Mouse (Mus musculus) thymus, postnatal 25 days (tissue): ENCODE measurements around the gene Mgst1.

Experiments
- DNase-seq: peaks from one replicate; pipeline ENCODE4 v3.0.0; 2022

Mgst1 gene

DNA sequence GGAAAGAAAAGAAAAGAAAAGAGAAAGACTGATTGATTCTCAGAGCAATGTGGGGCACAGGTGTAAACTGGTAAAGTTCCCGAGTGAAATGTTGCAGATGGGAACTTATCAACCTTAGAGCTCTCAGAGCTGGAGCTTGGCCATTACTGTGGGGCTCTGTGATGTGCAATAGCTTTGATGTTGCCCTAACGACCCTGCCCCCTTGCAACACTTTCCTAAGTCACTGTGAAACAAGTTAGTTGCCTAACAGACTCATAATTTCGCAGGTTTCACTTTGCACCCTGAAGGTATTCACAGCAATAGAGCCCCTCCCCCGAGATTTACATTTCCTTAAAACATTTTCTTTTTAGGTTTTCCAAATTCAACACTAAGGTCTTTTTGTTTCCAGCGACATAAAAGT lies at the start of gene Mgst1:
Gene Mgst1 (plus strand): TSS at position 387 of the 400 bp plus-strand sequence.
- no peak for DNase-seq

DNA sequence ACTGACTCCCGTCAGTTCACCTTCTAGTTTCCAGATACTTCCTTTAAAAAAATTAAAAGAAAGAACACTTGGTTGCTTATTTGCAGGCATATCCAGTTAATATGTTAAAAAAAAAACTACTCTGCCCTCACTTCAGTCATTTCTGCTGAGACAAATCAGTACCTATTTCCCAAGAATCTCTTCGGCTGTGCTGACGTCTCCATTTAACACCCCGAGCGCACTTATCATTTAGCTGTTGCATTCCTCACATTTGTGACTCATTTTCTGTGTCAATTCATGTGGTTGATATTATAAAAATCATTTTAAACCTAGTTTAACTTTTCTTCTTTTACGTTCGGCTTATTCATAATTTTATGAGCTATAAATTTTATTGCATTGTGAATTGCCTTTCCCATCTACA lies 47.7 kb upstream of the Mgst1 start:
- DNase-seq: no peak

DNA sequence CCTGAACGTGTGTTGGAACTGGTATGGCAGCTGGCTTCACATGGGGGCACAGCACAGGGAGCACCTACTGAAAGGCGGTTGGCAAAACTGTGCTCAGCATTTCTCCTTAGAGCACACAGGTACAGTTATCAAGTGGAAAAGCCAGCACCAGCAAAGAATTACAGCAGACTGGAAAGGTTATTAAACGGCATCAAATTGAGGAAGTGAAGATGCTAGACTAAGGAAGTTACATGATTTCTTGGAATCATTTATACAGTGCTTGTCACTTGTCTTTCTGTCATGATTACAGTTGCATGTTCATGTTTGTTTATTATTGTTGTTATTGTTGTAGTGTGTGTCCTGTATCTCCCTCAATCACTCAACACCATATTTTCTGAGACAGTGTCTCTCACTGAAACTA lies 45.1 kb upstream of the Mgst1 start:
- DNase-seq: no peak

DNA sequence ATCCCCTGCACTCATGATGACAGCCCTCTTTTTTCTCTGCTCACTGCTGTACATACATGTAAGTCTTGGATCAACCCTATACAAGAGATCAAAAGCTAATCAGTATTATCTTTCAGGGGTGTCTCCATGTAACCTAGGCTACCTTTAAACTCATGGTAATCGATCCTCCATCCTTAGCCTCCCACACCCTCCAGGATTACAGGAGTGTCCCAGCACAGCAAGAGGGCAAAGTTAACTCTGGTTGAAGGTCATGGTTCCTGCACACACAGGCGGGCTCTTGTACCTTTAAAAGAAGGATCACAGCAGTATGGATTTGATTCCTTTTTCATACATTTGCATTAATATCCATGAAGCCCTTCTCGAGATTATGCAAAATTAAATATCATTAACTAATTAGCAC lies 40.5 kb upstream of the Mgst1 start:
- no peak for DNase-seq

DNA sequence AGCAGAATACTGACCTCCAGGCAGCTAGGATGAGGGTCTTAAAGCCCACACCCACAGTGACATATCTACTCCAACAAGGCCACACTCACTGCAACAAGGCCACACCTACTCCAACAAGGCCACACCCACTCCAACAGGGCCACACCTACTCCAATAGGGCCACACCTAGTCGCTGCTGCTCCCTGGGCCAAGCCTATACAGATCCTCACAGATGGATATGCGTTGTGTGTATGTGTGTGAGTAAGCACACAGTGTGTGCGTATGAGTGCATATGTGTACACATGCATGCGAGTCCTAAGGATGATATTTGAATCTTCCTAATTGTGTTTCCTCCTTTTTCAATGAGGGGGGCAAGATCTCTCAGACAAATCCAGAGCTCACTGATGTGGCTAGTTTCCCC lies 38.3 kb upstream of the Mgst1 start:
- DNase-seq: no peak

DNA sequence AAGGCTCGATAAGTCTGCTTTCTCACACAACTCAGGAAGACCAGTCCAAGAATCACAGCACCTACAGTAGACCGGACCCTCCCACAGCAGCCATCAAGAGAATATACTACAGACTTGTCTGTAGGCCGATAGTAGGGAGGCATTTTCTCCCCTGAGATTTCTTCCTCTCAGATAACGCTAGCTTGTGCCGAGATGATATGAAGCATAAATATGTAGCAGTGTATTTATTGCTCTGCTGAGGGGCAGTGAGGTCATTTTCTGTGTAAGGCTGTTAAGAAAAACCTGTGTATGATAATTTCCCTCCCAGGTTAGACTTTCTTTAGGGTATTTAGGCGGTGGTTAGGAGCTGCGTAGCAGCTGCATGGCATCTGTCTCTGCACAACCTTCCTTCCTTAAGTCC lies 37.2 kb upstream of the Mgst1 start:
- DNase-seq: no peak

DNA sequence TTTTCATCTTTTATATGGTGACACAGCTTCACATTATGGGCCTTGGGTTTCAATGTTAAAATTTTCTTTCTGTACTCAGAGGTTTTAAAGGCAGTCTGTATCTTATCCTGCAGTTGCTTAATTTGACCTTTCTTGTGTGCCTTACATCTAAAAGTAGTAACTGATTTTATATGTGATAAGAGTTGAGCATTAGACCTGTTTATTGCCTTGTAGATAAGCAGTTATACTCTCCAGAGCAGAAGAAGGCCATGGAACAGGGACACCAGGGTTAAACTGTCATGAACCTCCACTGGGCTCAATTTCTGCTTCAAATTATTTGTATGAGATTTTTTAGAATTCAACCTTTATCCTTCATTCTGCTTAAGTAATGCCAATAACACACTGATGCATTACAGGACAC lies 35.6 kb upstream of the Mgst1 start:
- no peak for DNase-seq

DNA sequence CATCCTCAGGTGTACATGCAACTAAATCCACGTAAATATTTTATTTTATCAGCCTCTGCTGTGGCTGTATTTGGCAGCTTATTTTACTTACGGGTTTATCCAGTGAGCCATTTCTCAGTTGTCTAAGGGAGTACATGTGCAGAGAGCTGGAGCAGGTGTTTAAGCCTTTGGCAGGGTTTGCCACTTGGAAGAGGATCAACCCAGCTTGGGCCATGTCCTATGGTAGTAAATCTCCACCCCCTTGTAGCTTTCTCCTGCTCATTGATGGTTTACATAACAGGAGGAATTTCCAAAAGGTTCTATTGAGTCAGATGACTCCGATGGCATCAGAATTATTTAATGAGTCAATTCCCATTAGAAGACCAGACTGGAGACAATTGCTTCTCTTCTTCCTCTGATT lies 22.6 kb upstream of the Mgst1 start:
- no peak for DNase-seq

DNA sequence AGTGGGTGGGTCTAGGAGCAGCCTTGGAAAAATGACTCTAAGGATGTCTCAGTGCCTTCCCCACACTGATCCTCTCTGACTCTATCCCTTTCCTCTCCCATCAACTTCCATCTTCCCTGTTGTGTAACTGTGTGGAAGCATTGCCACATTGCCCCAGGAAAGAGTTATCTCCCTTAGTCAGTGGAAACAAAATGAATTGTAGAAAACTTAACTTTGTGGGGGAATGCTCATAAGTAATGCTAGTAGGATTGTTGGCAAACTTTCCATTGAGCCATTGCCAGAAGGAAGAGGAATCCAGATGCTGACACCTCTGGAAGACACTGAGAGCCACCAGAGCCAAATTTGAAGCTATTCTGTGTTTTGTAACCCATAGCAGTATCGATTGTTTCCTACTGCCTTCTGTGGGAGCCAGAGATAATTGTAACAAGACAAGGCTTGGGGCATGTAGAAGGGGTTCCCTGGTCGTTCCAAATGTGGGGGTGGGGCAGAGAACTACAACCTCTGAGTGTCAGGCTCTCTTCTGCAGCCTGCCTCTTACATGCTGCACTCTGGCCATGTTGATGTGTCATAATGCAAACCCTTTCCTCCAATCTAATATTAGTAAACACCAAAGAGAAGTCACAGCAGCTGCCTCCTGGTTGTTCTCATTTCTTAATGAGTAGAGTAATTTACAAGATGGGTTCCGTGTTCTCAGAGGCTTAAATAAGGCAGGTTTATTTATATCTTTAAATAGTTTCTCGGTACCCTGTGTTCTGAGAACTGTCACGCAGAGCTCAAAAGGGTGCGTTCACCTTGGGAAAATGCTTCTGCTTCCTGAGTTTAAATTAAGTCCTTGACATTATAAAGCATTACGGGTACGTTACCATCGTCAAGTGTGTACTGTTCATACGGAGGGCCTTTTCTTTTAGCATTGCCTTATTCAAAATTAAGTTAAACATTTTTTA lies 11.5 kb upstream of the Mgst1 start:
- DNase-seq: no peak

DNA sequence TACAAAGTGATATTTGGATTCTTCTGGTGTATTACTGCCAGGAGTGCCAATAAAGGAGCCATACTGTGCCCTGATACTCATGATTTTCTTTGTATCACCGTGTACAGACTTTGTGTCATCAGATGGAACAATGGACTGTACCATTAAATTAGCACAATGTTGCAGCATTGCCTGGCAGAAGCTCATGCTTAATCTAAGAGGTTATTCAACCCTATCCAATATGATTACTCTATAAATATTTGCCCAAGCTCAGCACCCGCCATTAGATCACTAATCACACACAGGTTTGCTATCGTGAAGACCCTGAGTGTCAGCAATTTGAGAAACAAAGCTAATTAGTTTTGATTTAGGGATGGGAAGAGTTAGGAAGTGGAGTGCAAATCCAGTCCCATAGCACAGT lies 9.6 kb upstream of the Mgst1 start:
- DNase-seq: no peak

DNA sequence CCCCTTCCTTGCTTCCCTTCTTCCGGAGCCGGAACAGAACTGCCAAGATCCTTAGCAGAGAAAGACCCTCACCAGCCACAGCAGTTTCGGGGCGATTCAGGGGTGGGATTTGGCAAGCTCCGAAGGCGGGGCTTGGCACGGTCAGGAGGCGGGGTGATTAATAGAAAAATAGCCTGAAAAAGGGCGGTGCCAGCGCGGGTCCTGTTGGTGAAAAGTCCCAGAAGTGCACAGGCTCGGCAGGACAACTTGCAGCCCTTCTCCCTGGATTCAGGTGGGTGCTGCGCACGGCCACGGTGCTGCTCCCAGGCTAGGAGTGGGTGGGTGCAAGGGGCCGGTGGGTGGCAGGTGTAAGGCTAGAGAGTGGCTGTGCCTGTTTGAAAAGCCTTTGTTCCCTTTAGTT lies 220 bp downstream of the Mgst1 start:
- DNase-seq: no peak

DNA sequence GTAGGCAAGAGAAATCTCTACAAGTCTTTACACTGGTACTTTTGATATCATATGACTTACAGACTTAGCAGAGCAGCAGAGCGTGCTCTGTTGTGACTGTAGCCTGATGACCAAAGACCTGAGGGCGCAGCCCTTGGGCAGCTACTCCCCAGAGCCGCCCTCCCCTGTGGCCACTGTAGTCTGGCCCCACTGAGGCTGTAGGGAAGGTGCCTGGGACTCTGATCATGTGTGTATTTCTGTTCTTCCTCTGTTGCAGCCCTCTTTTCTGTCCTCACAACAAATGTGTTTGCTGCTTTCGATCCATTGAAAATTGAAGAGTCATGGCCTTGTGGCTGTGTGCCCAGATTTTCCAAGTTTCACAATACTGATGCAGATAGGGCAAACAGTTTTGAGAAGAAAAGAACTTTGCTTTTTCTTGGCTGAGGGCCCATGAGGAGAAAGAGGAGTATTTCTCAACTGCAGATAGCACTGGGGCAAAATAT lies 1.0 kb downstream of the Mgst1 start:
- DNase-seq: no peak

DNA sequence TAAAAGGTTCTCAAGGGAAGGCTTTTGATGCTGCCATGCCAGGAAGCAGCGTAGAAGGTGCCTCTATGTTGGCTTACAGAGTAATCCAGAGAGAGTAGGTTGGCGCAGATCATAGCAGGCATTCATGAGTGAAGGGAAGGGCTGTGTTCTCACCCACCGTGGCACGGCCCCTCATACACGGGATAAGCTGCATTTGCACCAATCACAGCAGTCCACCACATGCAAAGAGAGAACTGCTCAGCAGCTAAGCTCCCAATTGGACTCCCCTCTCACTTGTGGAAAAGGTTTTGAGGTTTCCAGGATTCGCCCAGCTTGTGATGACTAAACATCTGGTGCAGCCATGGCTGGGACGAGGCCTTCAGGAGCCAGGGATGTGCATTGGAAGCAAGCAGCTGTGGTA lies 2.5 kb downstream of the Mgst1 start:
- DNase-seq: no peak

DNA sequence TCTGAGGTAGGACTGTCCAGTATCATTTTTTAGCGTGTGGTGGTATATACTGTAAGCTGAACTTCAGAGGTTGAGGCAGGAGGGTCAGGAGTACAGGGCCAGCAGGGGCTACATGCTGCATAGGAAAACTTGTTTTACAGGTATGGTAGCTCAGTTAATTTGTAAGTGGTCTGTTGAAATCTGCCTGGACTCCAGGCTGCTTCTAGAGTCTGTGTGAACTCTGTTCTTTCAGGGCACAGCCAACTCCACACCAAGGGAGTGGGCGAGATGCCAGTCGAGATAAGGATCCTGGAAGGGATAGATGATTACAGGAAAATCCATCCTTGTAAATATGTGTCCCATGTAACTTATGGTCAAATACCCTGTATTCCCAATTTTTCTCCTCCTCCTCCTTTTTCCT lies 3.3 kb downstream of the Mgst1 start:
- no peak for DNase-seq

DNA sequence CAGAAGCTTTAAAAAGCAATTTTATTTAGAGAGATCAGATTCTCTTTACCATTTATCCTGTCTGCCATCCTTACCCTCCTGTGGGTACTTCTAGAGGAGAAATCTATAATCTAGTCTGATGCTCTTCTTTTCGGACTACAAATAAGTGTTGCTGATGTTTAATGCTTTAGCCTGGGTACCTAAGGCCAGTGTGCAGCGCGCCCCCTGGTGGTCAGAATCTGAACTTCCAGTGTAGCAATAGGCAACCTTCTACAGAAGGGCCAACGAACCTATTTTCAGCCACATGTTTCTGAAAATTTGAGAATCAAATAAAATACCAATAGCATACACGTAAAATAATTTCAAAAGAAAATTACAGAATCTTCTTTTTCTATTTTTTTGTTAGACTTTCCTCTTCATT lies 13.0 kb downstream of the Mgst1 start:
- peak; percentile 28 for DNase-seq

DNA sequence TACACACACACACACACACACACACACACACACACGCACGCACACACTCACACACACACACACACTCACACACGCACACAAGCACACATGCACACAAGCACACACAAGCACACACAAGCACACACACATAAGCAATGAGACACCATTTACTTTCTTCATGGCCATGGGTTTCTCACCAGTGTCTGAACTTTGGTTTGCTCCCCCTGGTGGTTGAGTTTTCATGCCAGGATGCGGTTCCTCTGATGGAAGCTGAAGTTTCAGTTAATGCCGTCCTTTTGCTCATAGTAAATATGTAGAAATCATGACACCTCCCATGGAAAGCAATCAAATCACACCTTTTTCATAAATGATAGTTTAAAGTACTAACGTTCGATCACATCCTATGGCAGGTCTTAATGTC lies 23.8 kb downstream of the Mgst1 start:
- DNase-seq: no peak

DNA sequence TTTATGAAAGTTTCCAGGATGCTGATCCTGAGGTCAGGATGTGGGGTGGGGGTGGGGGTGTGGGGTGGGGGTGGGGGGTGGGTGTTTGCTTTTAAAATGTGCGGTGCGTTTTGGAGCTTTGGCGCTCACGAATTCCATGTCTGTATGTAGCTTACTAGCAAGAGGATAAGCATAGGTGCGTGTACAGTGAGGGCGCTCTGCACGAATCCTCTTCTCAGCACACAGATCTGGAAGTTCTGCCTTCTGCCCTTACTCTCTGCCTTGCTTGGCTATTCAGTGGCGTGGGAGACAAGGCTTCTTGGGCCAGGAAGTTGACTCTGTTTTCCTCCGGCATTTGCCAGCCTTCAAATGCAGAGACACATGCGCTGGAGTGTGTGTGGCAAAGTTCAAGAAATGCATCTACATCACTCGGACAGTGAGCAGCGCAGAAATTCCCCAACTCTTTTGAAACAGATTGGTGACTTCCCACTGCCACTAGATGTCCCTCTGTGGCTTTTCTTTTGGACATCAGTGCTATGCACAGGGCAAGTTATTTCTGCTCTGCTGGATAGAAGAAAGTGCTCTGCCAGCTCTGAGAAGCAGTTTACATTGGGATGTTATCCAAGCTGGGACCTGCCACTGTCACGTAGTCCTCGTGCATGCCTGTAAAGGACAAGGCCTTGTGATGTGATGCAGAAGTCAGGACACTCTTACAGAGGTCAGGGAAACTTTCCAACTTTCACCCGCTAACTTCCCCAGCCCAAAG lies 31.5 kb downstream of the Mgst1 start:
- no peak for DNase-seq
